Mouse (Mus musculus): Measurements from ENCODE around the gene Gtf2h1.

DNA sequence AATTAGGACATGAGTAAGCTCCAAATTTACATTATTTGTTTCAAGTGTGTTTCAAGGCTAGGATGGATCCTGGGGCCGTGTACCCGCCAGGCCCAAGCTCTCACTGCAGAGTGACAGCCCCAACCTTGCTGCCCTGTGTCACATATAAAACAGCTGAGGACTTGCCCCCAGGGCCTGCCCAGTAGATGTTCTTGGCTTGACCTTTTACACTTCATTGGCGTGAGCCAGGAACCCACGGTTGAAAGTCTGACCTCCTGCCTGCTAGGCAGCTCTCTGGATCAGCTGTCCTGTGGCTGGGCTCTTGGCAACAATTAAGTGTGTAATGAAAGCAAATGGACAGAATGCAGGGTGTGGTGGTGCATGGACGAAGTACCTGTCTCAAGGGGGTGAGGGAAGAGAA is 53.4 kb downstream of the Gtf2h1 start:
- TF ChIP-seq CTCF (IDR thresholded peaks at IDR 0.05; ENCODE audit: low read depth, low read length) (no peak), POLR2A (IDR thresholded peaks at IDR 0.05; ENCODE audit: borderline replicate concordance, low read depth, low read length) (no peak)

Measured in bone marrow macrophage, adult 2 months (primary cell).